Mouse (Mus musculus) layer of hippocampus, postnatal 10 days (tissue): ENCODE data around the gene Abcg1. TPM values are rescaled to one million over a fixed set of nuclear protein-coding genes. Genes with fewer than 3 reads are reported as not detected.

ENCODE experiments used
- DNase-seq, 2 experiments: peaks; one replicate each; pipeline ENCODE4 v3.0.0; 2021; ENCODE audit warnings: low spot score in 2 of 2
- total RNA-seq, 2 experiments: library from RNA; stranded (reverse); gene quantifications; 2 replicates each; pipeline ENCODE4 v1.2.3; 2021

Abcg1 gene
- total RNA-seq, 2 experiments from 2014 or later = 28.1 to 30.5 TPM

DNA sequence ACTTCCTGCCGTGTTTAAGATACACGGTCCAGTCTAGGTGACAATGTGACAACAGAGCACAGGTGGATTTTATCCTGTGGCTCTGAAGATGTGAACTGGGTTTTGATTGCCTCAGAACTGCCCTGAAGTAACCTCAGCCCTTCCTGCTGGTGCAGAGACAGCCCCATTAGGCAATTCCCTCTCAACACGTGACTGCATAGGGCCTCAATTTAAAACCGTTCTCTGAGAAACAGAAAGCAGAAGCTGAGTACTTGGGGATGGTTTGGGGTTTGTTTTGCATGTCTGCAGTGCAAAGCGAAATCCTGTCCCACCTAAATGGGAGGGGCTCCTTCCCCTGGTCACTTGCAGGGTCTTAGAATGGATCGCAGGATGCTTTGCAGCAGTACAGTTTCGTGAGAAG is 17.8 kb upstream of the Abcg1 start:
- no peak for DNase-seq

DNA sequence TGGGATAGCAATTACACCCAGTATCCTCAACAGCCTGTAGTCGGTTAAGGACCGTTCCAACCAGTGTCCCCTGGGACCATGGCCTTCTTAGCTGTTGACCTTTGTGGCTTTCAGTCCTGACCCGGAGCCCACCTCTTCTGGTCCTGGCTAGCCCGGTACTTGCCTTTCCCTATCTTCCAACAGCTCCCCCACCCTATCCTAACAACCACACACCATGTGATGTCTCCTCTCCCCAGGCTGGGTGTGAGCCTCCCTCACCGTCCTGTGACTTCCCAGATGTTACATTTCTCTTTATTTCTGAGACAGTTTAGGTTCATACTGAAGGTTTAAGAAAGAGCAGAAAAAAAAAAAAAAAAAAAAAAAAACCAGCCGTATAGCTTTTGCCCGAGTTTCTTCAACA is 17.1 kb upstream of the Abcg1 start:
- DNase-seq = no peak

DNA sequence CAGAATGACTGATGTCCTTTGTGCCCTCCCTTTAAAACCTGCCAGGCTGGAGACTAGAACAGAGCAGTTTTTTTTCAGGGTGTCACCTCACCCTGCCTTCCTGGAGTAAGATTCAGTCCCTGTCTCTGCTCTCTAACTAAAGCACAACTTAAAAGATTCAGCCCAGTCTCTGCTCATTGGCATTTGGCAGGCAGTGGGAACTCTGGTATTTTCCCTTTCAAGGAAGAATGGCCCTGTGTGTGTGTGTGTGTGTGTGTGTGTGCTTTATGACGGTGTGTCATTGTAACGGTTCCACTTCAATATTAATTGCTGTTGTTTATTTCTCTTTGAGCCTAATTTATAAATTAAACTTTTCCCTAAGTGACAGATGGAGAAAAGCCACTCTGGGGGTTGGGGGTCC is 14.7 kb upstream of the Abcg1 start:
- DNase-seq = no peak

- peak; percentile 46 to 60 for DNase-seq
These were observed 643 bp downstream of the Abcg1 start for GRCm38 (mm10) chr17:31057891-31058744.

GRCm38 (mm10) chr17:31058745-31059085 is 1.2 kb downstream of the Abcg1 start:
- DNase-seq = peak; percentile 51 to 71

GRCm38 (mm10) chr17:31060196-31060587 is 2.7 kb downstream of the Abcg1 start:
- no peak for DNase-seq

DNA sequence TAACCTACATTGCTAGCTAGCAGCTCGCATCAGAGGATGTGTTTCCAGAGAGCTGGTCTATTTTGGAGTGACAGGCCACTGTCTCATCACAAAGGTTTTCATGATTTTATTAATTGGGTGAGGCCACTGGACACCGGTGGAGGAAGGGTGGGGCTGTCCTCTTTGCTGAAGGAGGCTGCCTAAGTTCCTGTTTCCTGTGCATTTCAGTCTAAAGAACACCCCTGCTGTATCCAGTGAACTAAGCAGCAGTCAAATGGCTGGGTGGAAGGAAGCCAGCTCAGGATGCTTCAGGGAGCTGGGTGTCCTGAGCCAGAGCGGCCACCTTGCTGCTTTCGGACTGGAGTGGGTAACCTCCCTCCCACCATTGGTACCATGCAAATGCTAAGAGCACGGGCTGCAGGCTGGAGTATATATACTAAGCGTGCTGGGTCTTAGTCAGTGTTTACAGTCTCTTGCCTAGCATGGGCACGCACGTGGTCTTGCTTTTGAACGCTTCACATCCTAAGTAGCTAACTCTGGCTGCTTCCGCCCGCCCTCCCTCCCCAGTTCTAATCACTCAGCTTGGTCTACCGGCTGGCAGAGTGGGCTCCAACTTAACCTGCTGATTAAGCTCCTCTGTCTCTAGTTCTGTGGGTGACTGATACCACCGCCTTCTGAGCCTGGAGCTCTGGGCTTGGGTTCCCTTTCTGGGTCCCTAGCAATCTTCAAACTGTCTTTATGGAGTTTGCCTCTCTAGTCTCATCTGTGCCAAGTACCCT is 3.3 kb downstream of the Abcg1 start:
- no peak for DNase-seq

DNA sequence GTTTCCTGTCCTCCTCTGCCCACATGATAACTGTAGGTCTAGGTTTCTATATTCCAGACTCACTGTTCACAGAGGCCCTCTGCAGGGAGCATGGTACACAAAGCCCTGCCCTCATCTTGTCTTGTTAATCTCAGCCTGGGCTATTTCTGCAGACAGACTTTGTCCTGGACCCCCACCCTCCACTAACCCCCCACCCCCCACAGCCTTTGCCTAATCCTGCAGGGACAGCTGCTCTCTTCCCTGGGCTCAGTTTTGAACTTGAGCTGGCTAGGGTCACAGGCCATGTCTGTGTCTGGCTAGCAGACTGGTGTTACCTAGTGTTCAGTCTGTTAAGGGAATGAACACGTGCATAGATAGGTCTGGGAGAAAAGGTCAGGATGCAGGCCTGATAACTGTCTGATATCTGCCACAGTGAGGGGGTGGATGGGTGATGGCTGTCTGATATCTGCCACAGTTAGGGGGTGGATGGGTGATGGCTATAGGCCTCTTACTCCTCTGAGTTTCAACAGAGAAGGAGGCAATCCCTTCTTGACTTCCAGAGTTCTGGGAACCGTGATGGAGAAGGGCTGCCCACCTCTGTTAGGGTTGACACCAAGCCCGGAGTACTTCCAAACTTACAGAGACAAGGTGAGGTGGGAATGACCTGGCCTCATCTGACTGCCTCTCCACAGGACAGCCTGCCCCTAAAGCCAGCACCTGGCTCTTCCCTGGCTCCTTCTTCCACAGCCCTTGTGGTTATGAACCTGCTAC is 4.0 kb downstream of the Abcg1 start:
- DNase-seq = no peak

GRCm38 (mm10) chr17:31066058-31066457 is 8.6 kb downstream of the Abcg1 start:
- DNase-seq = no peak

GRCm38 (mm10) chr17:31067051-31067450 is 9.6 kb downstream of the Abcg1 start:
- no peak for DNase-seq

DNA sequence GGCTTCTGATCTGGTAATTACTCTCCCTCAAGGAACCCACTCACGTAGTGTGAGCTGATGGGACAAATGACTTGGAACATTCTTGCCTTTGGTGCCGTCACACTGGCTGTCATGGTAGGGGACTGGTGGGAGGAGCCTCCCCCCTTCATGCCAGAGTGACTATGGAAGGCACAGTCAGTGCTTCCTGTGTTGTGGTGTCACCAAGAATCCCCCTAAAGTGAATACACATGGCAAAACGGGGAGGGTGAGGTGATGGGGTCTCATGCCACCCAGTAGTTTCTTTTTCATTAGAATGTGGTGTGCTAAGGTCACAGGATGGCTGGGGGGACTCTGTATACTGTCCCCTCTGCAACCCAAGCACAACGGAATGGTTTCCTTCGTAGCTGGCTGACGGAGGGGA is 11.6 kb downstream of the Abcg1 start:
- no peak for DNase-seq

DNA sequence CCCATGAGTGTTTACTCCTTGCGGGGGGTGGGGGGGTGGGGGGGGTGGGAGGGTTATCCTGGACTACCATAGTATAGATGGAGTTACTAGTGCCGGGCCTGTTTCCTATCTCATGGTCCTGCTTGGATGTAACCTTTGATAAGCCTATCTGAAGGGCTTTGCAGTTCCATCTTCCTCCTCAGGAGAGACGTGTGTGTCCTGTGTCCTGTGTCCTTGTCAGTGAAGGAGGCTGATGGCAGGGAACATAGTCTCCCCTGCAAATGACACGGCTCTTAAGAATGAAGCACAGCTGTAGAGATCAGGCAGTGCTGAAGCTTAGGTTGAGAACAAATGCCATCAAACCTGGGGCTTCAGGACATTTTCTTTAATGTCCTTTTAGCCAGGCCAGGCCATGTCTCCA is 12.4 kb downstream of the Abcg1 start:
- no peak for DNase-seq

- DNase-seq = no peak
These were observed 13.1 kb downstream of the Abcg1 start for GRCm38 (mm10) chr17:31070403-31071185.

DNA sequence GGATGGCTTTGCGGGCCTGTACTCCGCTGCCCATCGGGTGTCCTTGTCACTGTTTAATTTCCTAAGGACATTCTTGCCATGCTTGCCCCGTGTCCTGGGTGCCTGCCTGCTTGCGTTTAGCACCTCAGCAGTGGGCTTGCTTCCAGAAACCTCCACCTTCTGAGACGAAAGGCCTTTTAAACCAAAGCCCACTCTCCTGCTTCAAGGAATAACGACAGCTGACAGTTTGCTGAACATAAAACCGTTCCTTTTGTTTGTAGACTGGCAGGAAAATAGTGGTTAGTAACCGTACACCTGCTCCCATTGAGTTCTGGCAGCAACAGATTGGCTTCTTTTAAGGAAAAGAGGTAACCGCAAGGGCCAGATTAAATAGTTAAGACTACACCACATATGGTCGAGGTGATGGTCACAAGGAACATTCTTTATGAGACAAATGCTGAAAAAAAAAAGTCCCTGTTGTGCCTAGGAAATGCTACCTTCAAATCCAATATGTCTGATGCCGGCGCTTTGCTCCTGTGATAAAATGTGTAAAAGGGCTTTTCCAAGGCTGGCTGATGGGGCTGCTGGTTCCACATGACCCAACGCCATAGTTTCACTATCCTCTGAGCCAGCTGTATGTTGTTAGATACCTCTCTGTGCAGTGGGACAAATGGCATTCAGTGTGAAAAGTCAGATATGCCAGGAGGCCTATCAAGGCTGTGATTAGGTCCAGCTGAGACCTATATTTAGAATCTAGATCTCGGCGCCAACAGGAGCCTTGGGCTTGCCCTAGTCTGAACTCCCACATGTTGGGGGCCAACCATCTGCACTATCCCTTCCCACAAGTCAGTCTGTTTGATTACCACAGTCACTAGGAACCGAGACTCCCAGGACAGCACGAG is 14.2 kb downstream of the Abcg1 start:
- no peak for DNase-seq

DNA sequence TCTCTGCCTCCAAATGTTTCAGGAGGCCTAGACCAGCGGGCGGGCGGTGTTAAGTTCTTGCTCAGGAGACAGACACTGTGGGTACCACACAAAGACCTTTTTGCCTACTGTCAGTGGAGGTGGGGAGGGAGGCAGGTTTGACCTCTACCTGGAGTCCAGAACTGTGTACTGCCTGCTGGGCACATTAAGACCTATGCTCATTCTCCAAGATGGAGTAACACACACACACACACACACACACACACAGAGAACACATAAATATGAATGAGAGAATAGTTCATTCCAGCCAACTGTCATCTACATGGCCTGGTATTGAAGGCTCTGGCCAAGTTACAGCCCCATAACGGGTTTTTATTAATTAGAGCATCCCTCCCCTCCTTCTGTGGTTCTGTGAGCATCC is 15.4 kb downstream of the Abcg1 start:
- no peak for DNase-seq

GRCm38 (mm10) chr17:31073273-31074052 is 16.0 kb downstream of the Abcg1 start:
- DNase-seq = peak; percentile 78 to 81

- DNase-seq = no peak
These were observed 16.6 kb downstream of the Abcg1 start for GRCm38 (mm10) chr17:31074053-31074590.

DNA sequence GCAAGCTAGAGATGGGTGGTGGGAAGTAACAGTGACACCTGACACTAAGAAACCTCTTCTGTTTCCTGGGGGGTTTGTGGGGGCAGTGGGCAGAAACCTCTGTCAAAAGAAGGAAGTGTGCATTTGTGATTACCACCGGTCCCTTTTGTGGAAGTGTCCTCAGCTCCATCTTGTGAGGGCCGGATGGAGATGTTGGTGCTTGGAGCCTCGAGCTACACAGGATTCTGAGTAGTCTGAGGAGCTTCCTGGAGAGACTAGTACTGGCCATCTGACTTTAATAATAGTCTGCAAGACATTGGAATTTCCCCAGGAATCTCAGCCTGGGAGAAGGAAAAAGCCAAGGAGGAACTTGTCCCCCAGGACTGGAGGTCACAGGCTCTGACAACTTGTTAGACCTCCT is 17.2 kb downstream of the Abcg1 start:
- no peak for DNase-seq

DNA sequence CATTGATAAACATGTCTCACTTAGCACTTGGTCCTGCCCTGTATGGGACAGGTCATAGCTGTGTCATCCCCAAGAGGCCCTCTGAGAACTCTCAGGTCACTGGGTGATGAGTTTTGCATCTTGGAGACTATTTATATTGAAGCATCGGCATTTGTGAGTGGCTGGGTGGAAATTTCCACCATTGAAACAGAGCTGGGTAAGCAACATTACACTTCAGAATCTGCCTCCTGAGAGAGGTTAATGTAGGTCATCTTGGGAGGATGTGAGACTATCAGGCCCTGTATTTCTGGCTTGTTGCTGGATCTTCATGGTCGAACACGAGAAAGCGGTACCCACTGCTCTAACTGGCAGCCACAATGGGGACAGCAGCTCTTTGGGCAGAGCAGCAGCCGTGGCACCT is 18.0 kb downstream of the Abcg1 start:
- DNase-seq = no peak
